Mouse (Mus musculus) G1E (cell line): ENCODE measurements at regions not wholly inside any gene's neighbourhood (a gene's known extent, or its start where the extent isn't known, plus 50 kb on each side); places are given as distances from the start of the nearest gene placed in this dataset.

ENCODE experiments used
- CTCF ChIP-seq: IDR thresholded peaks from 2 replicates; pipeline ENCODE4 v1.5.1; 2012; ENCODE audit warnings: low read depth, low read length, inconsistent platforms, mixed read lengths
- GATA1 ChIP-seq: IDR thresholded peaks from 2 replicates; pipeline ENCODE4 v1.6.1; 2012; ENCODE audit warnings: borderline replicate concordance, low read length, inconsistent platforms, mixed read lengths
- GATA2 ChIP-seq: IDR thresholded peaks from 2 replicates; pipeline ENCODE4 v1.6.1; 2012; ENCODE audit warnings: low read depth, low read length, inconsistent platforms, borderline replicate concordance
- POLR2AphosphoS5 ChIP-seq: IDR thresholded peaks from 2 replicates; pipeline ENCODE4 v1.6.1; 2012; ENCODE audit warnings: low read depth, low read length, inconsistent platforms; ENCODE audit not compliant: insufficient replicate concordance
- TAL1 ChIP-seq: conservative IDR thresholded peaks from 2 replicates; pipeline ENCODE4 v1.6.1; 2012; ENCODE audit warnings: low read depth, low read length, inconsistent platforms, mixed read lengths

DNA sequence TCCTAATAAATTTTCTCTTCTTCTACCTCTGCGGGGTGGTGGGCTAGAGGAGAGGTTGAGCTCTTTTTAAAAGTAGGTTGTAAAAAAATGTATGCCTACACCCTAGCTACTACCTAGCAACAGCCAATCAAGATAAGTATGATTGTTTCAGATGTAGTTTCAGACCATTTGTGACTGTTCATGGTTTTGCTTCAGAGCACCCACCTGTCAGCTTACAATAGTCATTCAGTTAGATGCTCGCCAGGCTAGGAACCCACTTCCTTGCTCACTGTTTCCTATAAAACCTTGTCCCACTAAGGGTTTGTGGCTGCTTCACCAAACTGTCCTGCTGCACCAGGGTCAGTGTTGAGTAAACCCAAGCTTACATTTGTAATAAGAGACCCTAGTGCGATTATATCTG lies 66.8 kb upstream of the Pfn2 start:
- TF ChIP-seq CTCF = no peak
- no peak for TF ChIP-seq TAL1
- TF ChIP-seq GATA1 = no peak
- TF ChIP-seq POLR2AphosphoS5 = no peak
- TF ChIP-seq GATA2 = no peak
